Mouse (Mus musculus) ovary, postnatal 14 days (tissue): ENCODE measurements around the gene Ptx3.
A peak's percentile ranks its signal among the peaks of the same experiment; 100 is the strongest.
"Not testable (repeated sequence)": the region's sequence is repeated elsewhere in the genome, so short reads cannot be mapped to it uniquely, and the experiment has no call there.

ENCODE experiments used
- DNase-seq: peaks from one replicate; pipeline ENCODE4 v3.0.0; 2022; ENCODE audit warnings: low spot score

The Ptx3 gene

DNA sequence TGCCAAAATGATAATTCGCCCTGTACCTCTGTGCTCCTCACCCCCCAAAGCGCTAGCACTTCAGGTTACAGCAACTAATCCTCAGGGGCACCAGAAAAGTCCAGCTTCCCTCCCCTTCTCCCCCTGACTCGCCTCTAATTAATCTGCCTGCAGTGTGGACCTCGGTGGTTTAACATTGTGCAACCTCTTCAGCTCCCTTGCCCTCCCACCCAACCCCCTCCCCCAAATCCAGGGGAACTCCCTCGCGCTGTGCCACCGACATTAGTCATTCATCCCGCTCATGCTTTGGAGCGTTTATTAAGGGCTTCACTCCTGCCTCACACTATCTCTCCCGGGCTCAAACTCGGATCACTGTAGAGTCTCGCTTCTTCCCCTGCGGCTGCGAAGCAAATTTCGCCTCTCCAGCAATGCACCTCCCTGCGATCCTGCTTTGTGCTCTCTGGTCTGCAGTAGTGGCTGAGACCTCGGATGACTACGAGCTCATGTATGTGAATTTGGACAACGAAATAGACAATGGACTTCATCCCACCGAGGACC, at the start of gene Ptx3:
Gene Ptx3, plus strand, starts transcription at position 256 of the 537 bp plus-strand sequence.
- no peak for DNase-seq

DNA sequence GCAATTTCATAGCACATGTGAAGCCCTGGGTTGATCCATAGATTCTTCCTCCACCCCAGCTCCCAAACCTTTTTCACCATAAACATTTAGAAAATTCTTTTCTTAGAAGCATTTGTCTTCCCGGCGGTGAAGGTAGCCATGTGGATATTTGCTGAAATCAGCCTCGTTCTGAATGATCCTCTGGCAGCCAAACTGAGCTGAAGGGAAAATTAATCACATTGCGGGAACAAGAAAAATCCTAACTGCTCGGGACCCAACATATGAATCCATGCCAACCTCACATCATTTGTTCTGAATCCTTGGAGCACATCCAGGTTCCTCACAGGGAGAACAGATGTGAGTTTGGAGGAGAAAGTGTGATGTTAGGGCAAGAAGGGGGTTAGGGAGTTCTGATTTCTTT, 46.8 kb upstream of the Ptx3 start:
- no peak for DNase-seq

DNA sequence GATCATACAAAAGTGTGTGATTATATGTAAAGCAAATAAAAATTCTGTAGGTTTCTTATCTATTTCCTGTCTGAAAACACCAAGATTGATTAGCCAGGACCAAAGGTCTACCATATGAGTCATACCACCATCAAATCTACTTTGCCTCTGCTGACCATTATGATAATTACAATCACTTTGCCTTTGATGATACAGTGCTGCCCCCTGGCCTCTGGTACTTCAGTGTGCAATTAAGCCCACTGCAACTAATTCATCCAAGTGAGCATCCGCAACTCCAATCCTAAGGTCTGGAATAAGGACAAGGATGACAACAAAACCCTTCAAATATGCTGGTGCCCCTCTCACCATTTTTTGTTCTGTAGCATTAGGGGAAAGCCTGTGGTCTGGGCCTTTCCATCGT, 40.1 kb upstream of the Ptx3 start:
- DNase-seq, result no peak

DNA sequence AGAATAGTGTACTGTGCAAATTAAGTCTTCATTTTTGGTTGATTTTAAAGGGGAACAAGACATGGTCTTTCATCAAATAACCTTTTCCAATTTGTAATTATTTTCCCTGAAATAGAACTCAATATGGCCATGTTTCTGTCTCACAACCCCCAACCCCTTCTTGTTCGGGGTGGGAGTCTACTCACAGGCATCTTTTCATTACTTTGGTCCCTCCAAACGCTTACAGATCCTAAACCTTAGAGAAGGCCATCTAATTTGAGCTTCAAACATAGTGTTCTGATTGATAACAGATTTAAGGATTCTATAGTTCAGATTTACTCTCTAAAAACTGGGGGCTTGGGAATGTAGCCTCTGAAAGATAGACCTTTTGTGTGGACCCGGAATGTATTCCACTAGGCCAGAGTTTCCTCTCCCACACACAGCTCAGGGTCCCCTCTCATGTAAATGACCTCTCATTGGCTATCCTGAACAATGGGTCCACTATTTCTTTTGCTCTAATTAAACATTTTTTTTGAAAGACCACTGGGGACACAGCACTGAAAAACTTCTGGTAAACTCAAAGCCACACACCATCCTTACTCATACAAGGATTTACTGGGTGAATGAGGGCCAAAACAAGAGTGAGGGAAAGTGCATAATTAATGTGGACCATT, 25.7 kb upstream of the Ptx3 start:
- DNase-seq, result no peak

DNA sequence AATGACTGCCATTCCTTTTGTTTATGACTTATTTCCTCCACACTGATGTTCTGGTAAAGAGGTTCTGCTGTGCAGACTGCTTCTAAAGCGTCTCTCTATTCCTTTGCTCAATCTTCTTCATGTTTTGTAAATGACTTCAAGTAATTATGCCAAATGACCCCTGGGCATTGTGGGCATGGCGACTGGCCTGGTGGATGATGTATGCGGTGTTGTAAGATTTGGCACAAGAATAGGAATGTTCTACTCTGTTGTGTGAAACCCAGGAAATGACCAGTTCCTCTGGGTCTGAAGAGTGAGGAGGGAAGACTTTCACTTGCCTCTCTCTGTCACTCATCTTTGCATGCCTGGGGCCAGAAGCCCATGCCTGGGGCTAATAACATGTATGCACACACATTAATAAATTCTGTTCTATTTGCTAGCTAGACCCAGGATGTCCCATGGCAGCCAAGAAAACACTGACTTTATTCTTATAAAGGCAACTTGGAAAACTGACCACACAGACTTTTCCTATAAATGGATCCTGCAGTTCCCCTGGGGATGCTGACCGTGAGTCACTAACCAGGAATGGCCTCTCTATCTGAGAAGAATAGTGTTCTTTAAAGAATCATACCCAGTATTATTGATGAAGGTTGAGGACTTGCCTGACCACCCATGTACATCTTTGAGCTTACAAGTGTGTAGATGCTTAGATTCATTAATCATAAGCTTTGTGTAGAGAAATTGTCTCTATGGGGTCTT, 10.7 kb upstream of the Ptx3 start:
- no peak for DNase-seq

DNA sequence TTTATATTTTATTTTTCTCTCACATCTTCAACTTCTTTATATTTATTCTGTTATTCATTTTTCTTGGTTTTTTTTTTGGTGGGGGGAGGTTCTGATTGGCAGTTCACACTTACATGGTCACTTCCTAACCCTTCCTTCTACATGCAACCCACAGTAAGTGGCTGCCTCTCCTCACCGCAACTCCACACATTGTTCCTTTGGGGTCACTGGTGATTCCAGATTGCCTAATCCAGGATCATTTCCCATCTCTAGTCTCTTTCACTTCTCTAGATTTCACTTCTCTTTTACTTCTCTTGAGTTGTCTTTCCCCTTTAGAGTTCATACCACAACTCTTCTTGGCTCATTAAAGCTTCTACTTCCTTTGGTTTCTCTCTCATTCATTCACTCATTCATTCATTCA, 6.2 kb upstream of the Ptx3 start:
- no peak for DNase-seq

DNA sequence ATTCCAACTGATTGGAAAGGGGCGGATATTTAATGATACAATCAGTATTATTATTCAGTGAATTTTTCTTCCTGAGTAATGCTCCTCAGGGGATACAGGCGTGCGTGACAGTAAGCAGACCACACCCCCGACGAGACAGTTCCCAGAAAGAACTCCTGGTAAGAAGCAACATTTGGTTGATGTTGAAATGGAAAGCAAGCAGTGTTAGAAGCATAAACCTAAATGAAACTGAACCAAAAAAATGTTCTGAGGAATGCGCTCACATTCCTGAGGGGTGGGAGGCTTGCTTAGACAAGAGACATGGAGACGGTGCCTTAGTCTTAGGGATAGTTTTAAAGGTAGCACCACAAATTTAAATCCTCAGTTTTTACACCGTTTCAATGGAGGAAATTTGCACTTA, 4.0 kb upstream of the Ptx3 start:
- DNase-seq, result no peak

DNA sequence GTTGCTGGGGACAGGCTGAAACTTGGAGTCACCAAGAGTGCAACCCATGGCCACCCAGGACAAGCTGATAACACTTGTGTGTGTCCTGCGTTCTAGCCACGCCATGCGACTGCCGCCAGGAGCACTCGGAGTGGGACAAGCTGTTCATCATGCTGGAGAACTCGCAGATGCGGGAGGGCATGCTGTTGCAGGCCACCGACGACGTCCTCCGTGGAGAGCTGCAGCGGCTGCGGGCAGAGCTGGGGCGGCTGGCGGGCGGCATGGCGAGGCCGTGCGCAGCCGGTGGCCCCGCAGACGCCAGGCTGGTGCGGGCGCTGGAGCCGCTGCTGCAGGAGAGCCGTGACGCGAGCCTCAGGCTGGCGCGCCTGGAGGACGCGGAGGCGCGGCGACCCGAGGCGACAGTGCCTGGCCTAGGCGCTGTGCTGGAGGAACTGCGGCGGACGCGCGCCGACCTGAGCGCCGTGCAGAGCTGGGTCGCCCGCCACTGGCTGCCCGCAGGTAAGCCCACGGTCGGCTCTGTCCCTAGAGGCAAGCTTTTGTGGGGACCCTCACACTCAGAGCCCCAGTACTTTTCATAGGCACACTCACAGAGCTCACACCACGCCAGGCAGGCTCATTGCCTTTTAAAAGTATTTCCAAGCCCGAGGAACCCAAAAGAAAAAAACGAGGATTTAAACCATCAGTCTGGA, 988 bp downstream of the Ptx3 start:
- DNase-seq, result peak; percentile 13

DNA sequence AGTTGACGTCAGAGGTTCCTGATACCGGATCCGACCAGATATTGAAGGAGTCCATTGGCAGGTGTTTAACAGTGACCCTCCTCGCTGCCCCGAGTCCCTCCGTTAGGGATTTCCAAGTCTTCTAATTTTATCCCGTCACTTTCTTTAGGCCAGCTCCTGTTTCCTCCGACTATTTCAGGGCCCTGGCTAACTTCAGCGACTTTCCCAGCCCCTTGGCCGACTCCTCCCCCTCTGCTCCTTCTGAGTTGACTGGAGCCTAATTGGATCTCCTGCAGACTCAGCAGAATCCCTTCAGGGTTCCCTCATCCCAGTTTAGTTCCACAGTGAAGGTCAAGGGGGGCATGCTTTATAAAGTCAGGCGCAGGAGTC, 1.5 kb downstream of the Ptx3 start:
- no peak for DNase-seq

DNA sequence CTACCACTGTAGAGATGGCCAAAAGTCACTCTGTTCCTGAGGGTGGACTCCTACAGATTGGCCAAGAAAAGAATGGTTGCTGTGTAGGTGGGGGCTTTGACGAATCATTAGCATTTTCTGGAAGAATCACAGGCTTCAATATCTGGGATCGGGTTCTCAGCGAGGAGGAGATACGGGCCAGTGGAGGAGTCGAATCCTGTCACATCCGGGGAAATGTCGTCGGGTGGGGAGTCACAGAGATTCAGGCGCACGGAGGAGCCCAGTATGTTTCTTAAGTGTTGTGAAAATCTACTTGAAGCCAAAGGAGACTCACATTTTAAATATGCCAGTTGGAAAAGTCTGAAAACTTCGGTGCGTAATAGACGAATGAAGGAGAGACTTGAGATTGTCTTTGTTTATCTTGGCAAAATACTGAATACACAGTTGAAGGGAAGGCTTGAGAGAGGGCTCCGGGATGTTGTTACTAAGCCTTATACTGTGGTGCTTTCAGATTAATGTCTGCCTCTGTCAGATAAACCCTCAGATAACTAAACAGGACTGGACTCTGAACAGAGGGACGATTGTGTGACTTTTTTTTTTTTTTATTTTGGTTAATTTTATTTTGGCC, 5.3 kb downstream of the Ptx3 start:
- no peak for DNase-seq

DNA sequence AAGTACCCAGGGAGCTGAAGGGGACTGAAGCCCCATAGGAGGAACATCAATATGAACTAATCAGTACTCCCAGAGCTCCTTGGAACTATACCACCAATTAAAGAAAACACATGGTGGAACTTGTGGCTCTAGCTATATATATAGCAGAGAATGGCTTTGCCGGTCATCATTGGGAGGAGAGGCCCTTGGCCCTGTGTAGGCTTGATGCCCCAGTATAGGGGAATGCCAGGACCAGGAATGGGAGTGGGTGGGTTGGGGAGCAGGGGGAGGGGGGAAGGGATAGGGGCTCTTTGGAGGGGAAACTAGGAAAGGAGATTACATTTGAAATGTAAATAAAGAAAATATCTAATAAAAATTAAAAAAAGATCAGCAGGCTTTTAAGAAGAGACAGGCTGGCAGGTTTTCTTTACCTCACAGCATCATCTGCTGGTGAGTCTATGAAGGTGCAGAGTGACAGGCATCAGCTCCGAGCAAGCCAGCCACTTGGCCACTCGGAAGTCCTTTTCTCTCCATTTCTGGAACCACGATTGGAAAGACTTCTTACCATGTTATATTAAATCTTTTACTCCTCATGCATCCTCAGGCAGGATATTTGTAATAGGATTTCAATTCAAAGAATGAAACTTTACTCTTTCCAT, 16.6 kb downstream of the Ptx3 start:
- not testable (repeated sequence) for DNase-seq

DNA sequence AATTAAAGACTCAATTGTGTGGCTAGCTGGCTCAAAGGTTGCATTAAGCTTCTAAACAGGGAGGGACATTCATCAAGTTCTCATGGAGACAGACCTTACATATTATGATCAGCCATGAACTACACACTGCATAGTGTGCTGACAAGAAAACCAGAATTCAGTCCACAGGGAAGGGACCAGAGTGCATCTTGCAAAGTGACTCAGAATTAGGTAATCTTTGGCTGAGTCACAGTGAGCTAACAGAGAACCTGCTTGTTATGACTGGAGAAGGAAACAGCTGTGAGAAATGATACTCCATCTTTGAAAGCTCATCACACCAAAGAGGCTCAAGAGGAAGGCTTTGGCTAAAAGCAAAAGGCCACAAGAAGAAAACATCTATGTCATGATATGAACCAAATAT, 20.8 kb downstream of the Ptx3 start:
- no peak for DNase-seq

DNA sequence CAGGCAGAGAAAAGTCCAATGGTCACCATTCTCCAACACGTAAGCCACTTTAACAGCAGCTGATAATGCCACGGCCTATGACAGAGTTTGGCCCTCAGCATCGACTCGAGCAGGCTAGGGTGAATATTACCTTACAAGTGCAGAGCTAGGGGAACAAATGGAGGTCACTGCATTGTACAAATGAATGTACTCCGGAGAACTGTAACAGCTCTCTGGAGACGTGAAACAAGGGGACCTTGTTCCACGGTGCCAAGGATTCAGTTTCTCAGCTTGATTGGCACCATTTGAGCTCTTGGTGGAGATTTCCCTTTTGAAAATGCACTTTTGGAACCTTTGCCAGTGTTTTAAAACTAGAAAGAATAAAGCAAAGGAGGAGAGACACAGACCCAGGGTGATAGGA, 32.1 kb downstream of the Ptx3 start:
- DNase-seq, result no peak

DNA sequence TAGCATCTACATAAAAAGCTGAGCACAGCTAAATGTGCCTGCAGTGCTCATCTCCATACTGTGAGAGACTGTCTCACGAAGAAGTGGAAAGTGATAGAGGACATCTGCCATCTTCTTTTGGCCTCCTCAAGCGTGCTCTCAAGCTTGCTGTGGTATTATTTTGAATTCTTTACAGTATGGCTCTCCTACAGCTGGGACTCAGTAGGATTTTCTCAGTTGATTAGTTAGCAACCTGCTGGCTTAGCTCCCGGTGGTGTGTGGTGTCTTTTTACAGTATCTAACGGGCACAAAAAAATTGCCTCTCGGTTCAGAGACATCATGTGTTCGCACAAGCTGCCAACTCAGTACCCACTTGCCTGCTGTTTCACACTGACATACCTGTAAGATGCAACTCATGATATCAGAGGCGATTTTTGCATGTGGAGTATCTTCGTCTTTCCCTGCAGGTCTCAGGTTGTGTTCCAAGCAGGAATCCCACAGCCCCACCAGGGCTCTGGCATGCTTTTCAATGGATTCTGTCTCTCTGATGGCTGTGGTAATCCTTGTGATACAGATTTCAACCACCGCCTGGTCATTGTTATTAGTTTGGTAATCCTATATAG, 34.9 kb downstream of the Ptx3 start:
- DNase-seq, result no peak

DNA sequence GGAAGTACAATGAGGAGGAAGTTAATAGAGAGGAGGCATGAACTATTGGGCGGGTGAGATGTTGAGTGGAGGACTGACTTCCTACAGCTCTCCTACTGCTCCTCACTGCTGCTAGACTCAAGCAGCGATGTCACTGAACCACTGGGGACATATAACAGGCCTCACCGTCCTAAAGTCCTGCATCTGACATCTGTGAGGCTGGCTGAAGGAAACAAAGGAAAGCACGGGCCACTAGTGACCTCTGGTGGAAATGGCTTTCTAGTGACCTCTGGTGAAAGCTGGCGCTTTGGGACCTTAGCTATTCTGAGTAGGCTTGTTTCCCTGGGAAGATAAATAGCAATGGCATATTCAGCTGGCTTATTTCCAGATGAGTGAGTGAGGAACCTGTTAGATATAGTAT, 42.6 kb downstream of the Ptx3 start:
- peak; percentile 4 for DNase-seq

DNA sequence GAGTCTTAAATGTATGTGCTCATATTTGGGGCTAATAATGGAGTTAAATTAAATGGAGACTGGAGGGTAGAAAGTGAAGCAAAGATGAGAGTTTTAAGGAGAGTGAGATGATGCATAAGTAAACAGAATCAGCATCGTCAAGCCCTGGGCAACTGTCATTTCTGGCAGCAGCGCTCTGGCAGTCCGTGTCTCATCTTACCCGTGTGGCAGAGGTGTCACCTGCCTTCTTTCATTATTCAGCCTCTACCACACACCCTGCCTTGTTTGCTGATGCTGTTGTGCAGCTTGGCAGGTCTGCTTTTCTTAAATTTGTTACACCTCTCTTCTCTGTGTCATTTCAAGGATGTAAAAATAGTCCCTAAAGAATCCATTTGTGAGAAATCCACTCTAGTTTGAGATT, 43.6 kb downstream of the Ptx3 start:
- no peak for DNase-seq
